Mouse (Mus musculus): Measurements from ENCODE around the gene Ces1b. TPM values are rescaled to one million over a fixed set of nuclear protein-coding genes. Genes with fewer than 3 reads are reported as not detected.

Ces1b gene
- polyA plus RNA-seq (2012; rRNA removed; ENCODE audit: low replicate concordance) = not detected in 2 replicates

GRCm38 (mm10) chr8:93079887-93080286 lies at the start of gene Ces1b:
Ces1b (minus strand) TSS chr8:93080017.

DNA sequence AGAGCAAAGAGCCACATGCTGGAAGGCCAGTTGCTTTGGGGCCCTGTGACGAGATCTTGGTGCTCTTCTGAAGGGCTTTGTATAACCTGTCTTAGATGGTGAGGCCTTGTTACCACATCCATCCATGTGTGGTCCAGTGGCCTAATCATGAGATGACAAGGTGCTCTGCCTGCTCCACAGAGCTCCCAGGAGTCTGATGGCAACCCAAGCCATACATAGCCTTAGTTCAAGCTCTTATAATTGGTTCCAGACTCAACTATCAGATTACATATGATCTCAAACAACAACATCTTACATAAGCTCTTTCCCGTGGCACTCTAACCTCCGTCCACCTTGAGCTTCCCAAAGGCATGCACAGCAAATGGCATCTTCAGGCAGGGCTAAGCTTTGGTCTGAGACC lies 31.7 kb downstream of the Ces1b start, which contains the start of gene Ces1a:
Ces1a (minus strand) TSS at position 101 of the 400 bp plus-strand sequence.

Other genes starting within 250 kb of the Ces1b start
- 4.1 and 4.3 TPM in 2 replicates for gene Lpcat2, start 224.7 kb downstream of the Ces1b start, polyA plus RNA-seq (2012; rRNA removed; ENCODE audit: low replicate concordance)
- 2.9 TPM in 1 of 2 replicates, not detected in the other for gene Capns2, start 178.6 kb downstream of the Ces1b start, polyA plus RNA-seq (2012; rRNA removed; ENCODE audit: low replicate concordance)
- gene Slc6a2, start 119.9 kb downstream of the Ces1b start, polyA plus RNA-seq (2012; rRNA removed; ENCODE audit: low replicate concordance) = 0.10 and 0.40 TPM in 2 replicates
- 0.50 TPM in 1 of 2 replicates, not detected in the other for gene Ces1a, start 31.8 kb downstream of the Ces1b start, polyA plus RNA-seq (2012; rRNA removed; ENCODE audit: low replicate concordance)
- 2.0 TPM in 1 of 2 replicates, not detected in the other for gene Ces1c, start 51.3 kb upstream of the Ces1b start, polyA plus RNA-seq (2012; rRNA removed; ENCODE audit: low replicate concordance)
- 662 and 1,338 TPM in 2 replicates for gene Ces1d, start 117.8 kb upstream of the Ces1b start, polyA plus RNA-seq (2012; rRNA removed; ENCODE audit: low replicate concordance)
- 0.30 and 0.62 TPM in 2 replicates for gene Ces1e, start 149.6 kb upstream of the Ces1b start, polyA plus RNA-seq (2012; rRNA removed; ENCODE audit: low replicate concordance)
- gene Ces1f, start 199.7 kb upstream of the Ces1b start, polyA plus RNA-seq (2012; rRNA removed; ENCODE audit: low replicate concordance) = 26.6 and 56.2 TPM in 2 replicates